Mouse (Mus musculus): ENCODE measurements around the gene Ola1.
A peak's percentile ranks its signal among the peaks of the same experiment; 100 is the strongest.

The Ola1 gene

GRCm38 (mm10) chr2:73066307-73067167, 152.2 kb downstream of the Ola1 start:
- DNase-seq (ENCODE audit: low read depth, low spot score), result no peak

DNA sequence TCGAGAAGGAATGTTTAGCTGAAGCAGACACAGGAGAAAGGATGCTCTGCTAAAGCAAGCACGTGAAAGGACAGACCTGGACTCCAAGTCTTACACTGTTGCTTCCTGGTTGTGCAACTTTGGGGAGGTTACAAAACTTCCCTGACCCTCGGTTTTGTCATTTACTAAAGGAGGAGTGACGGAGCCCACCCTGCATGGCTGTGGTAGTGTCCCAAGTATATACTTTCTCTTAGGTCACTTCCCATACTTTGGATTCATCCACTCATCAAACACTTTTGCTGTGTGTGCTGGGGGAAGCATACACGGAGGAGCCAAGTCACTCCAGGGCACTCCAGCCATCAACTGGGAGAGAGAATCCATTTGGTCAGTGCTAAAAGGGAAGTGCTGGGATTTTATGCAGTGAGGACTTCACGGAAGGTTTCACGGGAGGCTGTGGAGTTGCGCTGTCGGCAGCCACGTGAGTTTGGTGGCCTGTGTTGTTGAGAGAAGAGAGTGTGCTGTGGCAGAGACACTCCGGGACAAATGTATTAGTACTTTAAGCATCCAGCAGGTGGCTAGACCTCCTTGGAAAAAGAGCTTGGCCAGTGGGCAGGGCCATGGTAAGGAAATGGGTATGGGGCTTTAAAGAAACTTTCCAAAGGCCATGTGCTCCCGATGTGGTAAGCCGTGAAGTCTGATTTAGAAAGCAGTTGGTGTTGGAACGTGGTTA, 154.7 kb downstream of the Ola1 start:
- no peak for DNase-seq (ENCODE audit: low read depth, low spot score)

DNA sequence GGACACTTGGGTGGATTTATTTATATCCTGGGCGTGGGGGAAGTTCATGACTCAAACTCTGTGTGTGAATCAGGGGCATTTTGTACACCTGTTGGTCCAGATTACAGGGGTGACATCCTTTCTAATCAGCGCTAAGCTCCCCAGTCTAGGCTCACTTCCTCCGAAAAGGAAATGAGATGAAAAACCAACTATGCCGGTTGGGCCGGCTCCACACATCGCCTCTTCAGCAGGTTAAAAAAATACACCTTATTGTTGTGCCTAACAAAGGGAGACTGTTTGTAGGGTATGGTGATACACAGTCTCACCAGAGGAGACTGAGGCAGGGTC, 158.5 kb downstream of the Ola1 start:
- no peak for DNase-seq (ENCODE audit: low read depth, low spot score)

- no peak for DNase-seq (ENCODE audit: low read depth, low spot score)
Measured at GRCm38 (mm10) chr2:73059550-73060258, 159.0 kb downstream of the Ola1 start.

DNA sequence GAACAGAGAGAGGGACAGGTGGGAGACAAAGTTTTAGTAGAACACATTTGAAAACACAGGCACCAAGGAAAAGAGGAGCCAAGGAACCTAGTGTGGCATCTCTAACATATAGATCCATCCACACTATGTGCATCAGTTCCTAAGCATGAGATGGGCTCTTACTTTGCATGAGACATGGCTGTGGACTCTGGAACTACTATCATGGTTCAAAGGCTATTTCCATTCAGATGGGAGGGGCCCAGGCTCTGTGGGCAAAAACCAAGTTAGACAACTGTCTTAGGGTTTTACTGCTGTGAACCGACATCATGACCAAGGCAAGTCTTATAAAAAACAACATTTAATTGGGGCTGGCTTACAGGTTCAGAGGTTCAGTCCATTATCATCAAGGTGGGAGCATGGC, 160.4 kb downstream of the Ola1 start:
- DNase-seq (ENCODE audit: low read depth, low spot score), result no peak

GRCm38 (mm10) chr2:73057589-73057988, 161.1 kb downstream of the Ola1 start:
- DNase-seq (ENCODE audit: low read depth, low spot score), result no peak

- no peak for DNase-seq (ENCODE audit: low read depth, low spot score)
Measured at GRCm38 (mm10) chr2:73056090-73056956, 162.4 kb downstream of the Ola1 start.

DNA sequence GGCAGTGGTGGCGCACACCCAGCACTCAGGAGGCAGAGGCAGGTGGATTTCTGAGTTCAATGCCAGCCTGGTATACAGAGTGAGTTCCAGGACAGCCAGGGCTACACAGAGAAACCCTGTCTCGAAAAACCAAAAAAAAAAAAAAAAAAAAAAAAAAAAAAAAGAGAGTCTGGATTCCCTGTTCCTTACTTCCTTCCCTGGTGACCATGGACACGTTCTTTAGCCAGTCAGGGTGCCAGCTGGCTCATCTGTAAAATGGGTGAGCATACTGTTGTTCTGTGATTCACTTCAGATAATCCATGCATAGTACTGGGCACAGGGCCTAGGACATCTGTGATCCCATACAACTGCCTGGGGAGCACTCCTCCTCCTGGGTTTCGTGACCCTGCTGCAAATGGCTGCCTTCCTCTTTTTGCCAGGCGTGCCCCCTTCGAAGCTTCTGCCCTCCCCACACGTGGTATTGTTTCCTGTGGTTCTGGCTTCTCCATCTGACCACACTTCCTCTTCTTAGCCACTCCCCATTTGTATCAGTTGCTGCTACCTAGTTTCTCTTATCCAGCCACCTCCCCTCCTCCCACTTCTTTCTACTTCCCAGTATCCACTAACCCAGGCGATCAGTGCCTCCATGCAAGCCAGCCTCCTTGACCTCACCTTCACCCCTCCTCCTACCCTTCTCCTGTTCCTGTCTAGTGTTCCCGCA, 164.8 kb downstream of the Ola1 start:
- DNase-seq (ENCODE audit: low read depth, low spot score), result no peak

GRCm38 (mm10) chr2:73050401-73050800, 168.3 kb downstream of the Ola1 start:
- no peak for DNase-seq (ENCODE audit: low read depth, low spot score)

DNA sequence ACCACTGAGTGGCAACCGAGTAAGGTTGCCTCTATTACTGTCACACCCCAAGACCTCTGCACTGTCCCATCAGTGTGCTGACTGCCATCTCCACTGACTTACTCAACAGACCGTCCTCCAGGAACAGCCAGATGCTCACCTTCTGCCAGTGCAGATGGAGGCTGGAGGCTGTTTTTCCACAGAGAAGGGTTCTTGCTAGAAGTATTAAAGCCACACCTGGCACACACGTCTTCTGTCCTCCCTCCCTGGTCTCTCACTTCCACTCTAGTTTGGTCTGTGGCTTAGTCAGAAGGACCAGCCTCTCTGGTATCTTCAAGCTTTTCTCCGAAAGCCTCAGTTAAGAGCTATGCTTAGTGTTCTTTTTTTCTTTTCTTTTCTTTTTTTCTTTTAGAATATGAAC, 168.7 kb downstream of the Ola1 start:
- no peak for DNase-seq (ENCODE audit: low read depth, low spot score)

DNA sequence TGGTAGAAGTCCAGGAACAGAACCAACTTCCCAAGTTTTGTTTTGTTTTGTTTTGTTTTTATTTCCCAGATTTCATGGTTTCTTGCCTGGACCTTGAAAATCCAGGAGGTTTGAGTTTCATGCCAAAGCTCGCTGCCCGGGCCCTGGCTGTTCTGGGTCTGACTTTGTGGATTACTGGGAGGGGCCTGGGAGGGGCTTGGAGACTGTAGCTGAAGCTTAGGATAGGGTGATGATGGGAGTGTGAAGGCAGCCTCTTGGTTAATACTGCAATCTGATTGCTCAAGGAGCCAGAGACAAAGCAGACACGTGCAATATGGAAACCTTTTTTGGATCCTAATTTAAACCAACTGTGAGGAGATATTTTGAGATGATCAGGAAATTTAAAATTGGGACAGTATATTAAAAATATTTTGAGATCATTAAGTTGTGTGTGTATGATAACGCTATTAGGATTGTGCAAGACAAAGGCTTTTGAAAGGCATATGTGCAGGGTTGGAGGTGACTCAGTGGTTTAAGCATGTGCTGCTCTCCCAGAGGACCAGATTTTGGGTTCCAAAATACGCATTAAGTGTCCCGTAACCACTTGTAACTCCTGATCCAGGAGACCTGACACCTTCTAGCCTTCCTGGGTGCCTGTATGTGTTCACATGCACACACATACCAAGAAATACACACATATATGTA, 169.6 kb downstream of the Ola1 start:
- no peak for DNase-seq (ENCODE audit: low read depth, low spot score)

- no peak for DNase-seq (ENCODE audit: low read depth, low spot score)
Measured at GRCm38 (mm10) chr2:73047061-73047741, 171.5 kb downstream of the Ola1 start.

DNA sequence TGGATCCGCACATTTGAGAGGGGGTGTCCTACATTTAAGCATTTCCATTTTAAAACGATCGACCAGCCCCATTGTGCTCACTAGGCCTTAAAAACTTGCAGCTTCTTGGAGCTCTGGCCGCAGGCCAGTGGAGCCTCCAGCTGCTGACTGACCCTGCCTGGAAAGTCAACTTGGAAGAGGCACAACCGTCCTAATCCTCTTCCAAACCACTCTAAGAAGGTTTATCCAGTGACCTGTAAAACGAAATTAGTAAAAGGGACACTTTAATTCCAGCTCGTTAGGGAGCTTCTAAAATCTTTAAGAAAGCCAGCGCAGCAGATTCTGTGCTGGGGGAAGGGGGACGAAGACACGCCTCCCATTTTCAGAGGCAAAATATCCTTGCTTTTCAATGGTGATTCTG, 172.1 kb downstream of the Ola1 start:
- DNase-seq (ENCODE audit: low read depth, low spot score), result peak; percentile 24

DNA sequence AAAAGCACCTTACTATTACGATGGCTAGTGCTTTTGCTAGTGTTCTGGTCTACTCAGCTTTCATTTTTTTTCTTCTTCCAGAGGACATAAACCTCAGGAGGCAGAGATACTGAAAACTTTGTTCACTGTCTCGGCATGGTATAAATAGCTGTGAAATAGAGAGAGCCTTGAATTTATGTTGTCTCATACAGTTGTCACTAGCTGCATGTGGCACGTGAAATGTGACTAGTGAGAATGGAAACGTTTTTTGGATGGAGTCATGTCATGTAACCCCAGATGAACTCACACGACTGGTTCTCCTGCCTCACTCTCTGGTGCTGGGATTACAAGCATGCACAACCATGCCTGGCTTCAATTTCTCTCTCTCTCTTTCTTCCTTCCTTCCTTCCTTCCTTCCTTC, 173.2 kb downstream of the Ola1 start:
- no peak for DNase-seq (ENCODE audit: low read depth, low spot score)

All from retina, postnatal 7 days (tissue).